Mouse (Mus musculus) forebrain, embryonic 14.5 days (tissue): ENCODE measurements around the gene Ltbr. TPM values are rescaled to one million over a fixed set of nuclear protein-coding genes. Genes with fewer than 3 reads are reported as not detected.

Experiments used
- ATAC-seq: fragments of 200-750 bp; cut with Nextera tagmentation; 2 replicates; pipeline ENCODE4 v1.8.0; 2017; ENCODE audit warnings: mild to moderate bottlenecking, moderate library complexity
- DNase-seq: peaks from one replicate; pipeline ENCODE4 v3.0.0-alpha.2; 2015; ENCODE audit warnings: low spot score
- H3K27ac ChIP-seq: fragments of 300-500 bp; sonication (generic); 2 replicates; pipeline ENCODE4 v1.5.1; 2014; ENCODE audit warnings: low read depth, mild to moderate bottlenecking, control low read depth, low read length, moderate library complexity
- H3K27me3 ChIP-seq: fragments of 300-500 bp; sonication (generic); replicated peaks from 2 replicates; pipeline ENCODE4 v1.6.1; 2014; ENCODE audit warnings: low read length, control low read depth, mixed read lengths; ENCODE audit not compliant: control insufficient read depth, insufficient read depth
- H3K36me3 ChIP-seq: fragments of 300-500 bp; sonication (generic); 2 replicates; pipeline ENCODE4 v1.6.1; 2014; ENCODE audit warnings: low read length, control low read depth; ENCODE audit not compliant: control insufficient read depth, insufficient read depth
- H3K4me1 ChIP-seq: fragments of 300-500 bp; sonication (generic); 2 replicates; pipeline ENCODE4 v1.6.1; 2014; ENCODE audit warnings: antibody characterized with exemption, low read length, control low read depth; ENCODE audit not compliant: control insufficient read depth, insufficient read depth
- H3K4me2 ChIP-seq: fragments of 300-500 bp; sonication (generic); 2 replicates; pipeline ENCODE4 v1.6.1; 2014; ENCODE audit warnings: mild to moderate bottlenecking, control low read depth, low read length
- H3K4me3 ChIP-seq: fragments of 300-500 bp; sonication (generic); 2 replicates; pipeline ENCODE4 v1.5.1; 2014; ENCODE audit warnings: low read depth, low read length, control low read depth
- H3K9ac ChIP-seq: fragments of 300-500 bp; sonication (generic); 2 replicates; pipeline ENCODE4 v1.6.1; 2014; ENCODE audit warnings: mild to moderate bottlenecking, low read length, control low read depth, moderate library complexity
- H3K9me3 ChIP-seq: fragments of 300-500 bp; sonication (generic); replicated peaks from 2 replicates; pipeline ENCODE4 v1.6.1; 2016; ENCODE audit warnings: low read length, control low read depth, mixed read lengths; ENCODE audit not compliant: control insufficient read depth
- WGBS: fragments of 180-500 bp; shearing (Covaris S2); extraction: QIAGEN DNeasy Blood & Tissue Kit; methylation state at CpG from one replicate; pipeline ENCODE4 v1.1.7; 2014; 5-methylcytosine and 5-hydroxymethylcytosine counted together
- polyA plus RNA-seq: library from polyadenylated mRNA; unstranded; fragments of >200 nt; fragmentation: Nextera tagmentation; extraction: Ambion mirVana; gene quantifications from 2 replicates; pipeline ENCODE4 v1.2.1, GENCODE M21; 2014

The Ltbr gene
- polyA plus RNA-seq, 1 experiment from 2014 or later = 12.9 TPM

- DNase-seq = no peak
- 6% methylated on average over 26 of the region's 26 CpGs for WGBS
- no peak overlapping the region for H3K27ac ChIP-seq
- H3K36me3 ChIP-seq = no peaks in the 10 kb centered on the region
- H3K4me3 ChIP-seq = no peak overlapping the region
- peaks cover 11% of the 10 kb centered on the region; the same call in 1 of the 2 replicates for H3K27me3 ChIP-seq
- no peak overlapping the region for H3K9ac ChIP-seq
- no peak for ATAC-seq
- no peak overlapping the region for H3K4me2 ChIP-seq
- no peaks in the 10 kb centered on the region for H3K4me1 ChIP-seq
- H3K9me3 ChIP-seq = no peaks in the 10 kb centered on the region
These were observed 7.6 kb upstream of the Ltbr start for GRCm38 (mm10) chr6:125321114-125321855.

- WGBS = 88% methylated on average over 1 of the region's 1 CpGs
- DNase-seq (no peak), ATAC-seq (no peak)
These were observed 6.6 kb upstream of the Ltbr start, which contains the start of gene Scnn1a for GRCm38 (mm10) chr6:125320323-125320722. TSS of gene Scnn1a (plus strand) at chr6:125320659.

DNA sequence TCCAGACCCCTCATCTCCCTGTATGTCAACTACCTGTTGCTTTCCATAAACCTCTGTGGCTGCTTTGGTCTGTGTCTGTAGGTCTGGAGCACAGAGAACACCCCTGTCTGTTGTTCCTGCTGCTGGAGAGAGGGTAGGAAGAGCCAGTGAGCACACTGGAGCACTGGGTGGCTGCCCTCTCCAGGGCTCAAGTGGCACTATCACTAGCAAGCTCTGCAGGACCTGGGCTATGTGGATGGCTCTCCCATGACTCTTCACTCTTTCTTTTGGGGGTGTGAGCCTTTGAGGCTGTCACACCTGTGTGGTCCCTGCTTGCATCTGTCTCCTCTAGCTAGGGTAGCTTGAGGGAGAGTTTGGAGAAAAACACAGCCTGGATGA lies 6.2 kb upstream of the Ltbr start:
- no peaks in the 10 kb centered on the region for H3K4me1 ChIP-seq
- no peaks in the 10 kb centered on the region for H3K36me3 ChIP-seq
- DNase-seq (no peak), ATAC-seq (no peak)
- peaks cover 11% of the 10 kb centered on the region; the same call in 1 of the 2 replicates for H3K27me3 ChIP-seq
- no peak overlapping the region for H3K4me2 ChIP-seq
- H3K9ac ChIP-seq = no peak overlapping the region
- H3K9me3 ChIP-seq = no peaks in the 10 kb centered on the region
- H3K27ac ChIP-seq = no peak overlapping the region
- no peak overlapping the region for H3K4me3 ChIP-seq

More at GRCm38 (mm10) chr6:125320323-125320722, 6.6 kb upstream of the Ltbr start, which contains the start of gene Scnn1a:
- Histone ChIP-seq H3K9me3 (no peaks in the 10 kb centered on the region), H3K4me3 (no peak within 1 kb of the TSS), H3K4me2 (no peak within 1 kb of the TSS), H3K36me3 (no peaks in the 10 kb centered on the region), H3K4me1 (no peaks in the 10 kb centered on the region), H3K27ac (no peak within 1 kb of the TSS), H3K27me3 (peaks cover 11% of the 10 kb centered on the region; the same call in 1 of the 2 replicates), H3K9ac (no peak within 1 kb of the TSS)

GRCm38 (mm10) chr6:125318981-125319918 lies 5.6 kb upstream of the Ltbr start:
- Histone ChIP-seq H3K4me3 (no peak overlapping the region), H3K36me3 (no peaks in the 10 kb centered on the region), H3K4me1 (no peaks in the 10 kb centered on the region), H3K9me3 (no peaks in the 10 kb centered on the region), H3K27ac (no peak overlapping the region), H3K27me3 (peaks cover 11% of the 10 kb centered on the region), H3K4me2 (no peak overlapping the region), H3K9ac (no peak overlapping the region)
- ATAC-seq (no peak), DNase-seq (no peak)
- 66% methylated on average over 15 of the region's 15 CpGs for WGBS

GRCm38 (mm10) chr6:125317077-125317476 lies 3.4 kb upstream of the Ltbr start:
- Histone ChIP-seq H3K4me2 (no peak overlapping the region), H3K27me3 (peaks cover 7% of the 10 kb centered on the region), H3K9me3 (no peaks in the 10 kb centered on the region), H3K27ac (no peak overlapping the region), H3K4me3 (no peak overlapping the region), H3K36me3 (no peaks in the 10 kb centered on the region), H3K4me1 (peaks cover 7% of the 10 kb centered on the region), H3K9ac (no peak overlapping the region)
- DNase-seq = no peak
- no peak for ATAC-seq
- WGBS = 65% methylated on average over 7 of the region's 7 CpGs

GRCm38 (mm10) chr6:125314746-125315145 lies 1.1 kb upstream of the Ltbr start:
- peaks cover 7% of the 10 kb centered on the region for H3K4me1 ChIP-seq
- DNase-seq (no peak), ATAC-seq (no peak)
- 76% methylated on average over 6 of the region's 6 CpGs for WGBS
- H3K9ac ChIP-seq = no peak overlapping the region
- H3K36me3 ChIP-seq = no peaks in the 10 kb centered on the region
- no peak overlapping the region for H3K4me2 ChIP-seq
- H3K27ac ChIP-seq = no peak overlapping the region
- H3K4me3 ChIP-seq = no peak overlapping the region
- no peaks in the 10 kb centered on the region for H3K9me3 ChIP-seq
- no peaks in the 10 kb centered on the region; the same call in none of the 2 replicates for H3K27me3 ChIP-seq

DNA sequence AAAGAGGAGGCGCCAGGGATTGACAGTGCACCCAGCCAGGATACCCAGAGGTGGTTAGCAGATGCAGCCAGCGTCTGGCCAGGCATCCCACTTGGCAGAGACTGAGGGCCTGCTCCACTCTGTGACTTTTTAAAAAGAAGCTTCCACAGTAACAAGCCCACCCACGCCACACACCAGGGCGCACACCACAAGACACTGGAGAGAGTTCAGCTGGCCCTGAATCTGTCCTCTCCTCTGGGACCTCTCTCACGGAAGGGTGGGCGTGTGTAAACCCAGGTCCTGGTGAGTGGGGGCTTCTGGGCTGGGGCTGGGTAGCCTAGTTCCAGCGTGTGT lies 512 bp upstream of the Ltbr start:
- Histone ChIP-seq H3K4me3 (peak overlapping the region; percentile 25; the same call in 1 of the 2 replicates), H3K4me2 (peak overlapping the region; percentile 62), H3K9ac (peak overlapping the region; percentile 69), H3K27me3 (no peaks in the 10 kb centered on the region; the same call in none of the 2 replicates), H3K9me3 (no peaks in the 10 kb centered on the region), H3K4me1 (peaks cover 7% of the 10 kb centered on the region), H3K27ac (no peak overlapping the region), H3K36me3 (no peaks in the 10 kb centered on the region)
- WGBS = 59% methylated on average over 7 of the region's 7 CpGs
- ATAC-seq (peak; percentile 25; the same call in 1 of the 2 replicates), DNase-seq (no peak)

DNA sequence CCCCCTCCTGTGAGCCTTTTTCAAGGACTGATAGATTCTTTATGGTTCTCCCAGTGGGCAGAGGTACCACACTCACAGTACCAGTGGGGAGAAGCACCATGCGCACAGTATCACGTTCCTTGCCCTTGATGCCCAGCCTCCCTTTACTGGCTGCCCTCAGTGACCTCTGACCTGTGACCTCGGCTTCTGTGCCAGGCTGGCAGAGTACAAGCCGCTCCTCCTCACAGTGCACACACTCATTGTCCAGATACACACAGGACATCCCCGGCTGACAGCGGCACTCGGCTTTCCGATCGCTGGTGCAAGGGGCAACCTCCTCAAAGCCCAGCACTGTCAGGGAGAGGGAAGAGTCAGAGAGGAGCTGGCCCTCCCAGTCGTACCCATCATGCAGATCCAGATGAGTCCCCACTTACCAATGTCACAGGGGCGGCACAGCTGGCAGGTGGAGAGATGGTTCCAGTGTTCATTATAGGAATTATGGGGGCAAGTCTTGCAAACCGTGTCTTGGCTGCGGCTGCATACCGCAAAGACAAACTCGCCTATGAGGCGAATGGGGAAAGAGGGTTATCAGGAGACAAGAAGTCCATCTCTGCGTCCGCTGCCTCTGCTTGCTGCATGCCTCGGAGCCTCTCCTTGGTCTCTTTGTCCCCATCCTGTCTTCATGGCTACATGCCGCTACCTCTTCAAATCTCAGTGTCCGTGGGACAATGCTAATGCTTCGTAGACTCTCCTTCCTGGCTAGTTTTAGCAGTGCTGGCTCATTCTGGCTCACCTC lies 917 bp downstream of the Ltbr start:
- peaks cover 7% of the 10 kb centered on the region for H3K4me1 ChIP-seq
- no peak for ATAC-seq

More for the DNA sequence above, 917 bp downstream of the Ltbr start:
- peak overlapping the region; percentile 69 for H3K9ac ChIP-seq
- no peaks in the 10 kb centered on the region for H3K36me3 ChIP-seq
- peak overlapping the region; percentile 25 for H3K4me3 ChIP-seq
- DNase-seq = no peak
- H3K9me3 ChIP-seq = no peaks in the 10 kb centered on the region
- H3K27ac ChIP-seq = no peak overlapping the region
- no peaks in the 10 kb centered on the region; the same call in 1 of the 2 replicates for H3K27me3 ChIP-seq
- 77% methylated on average over 22 of the region's 22 CpGs for WGBS
- peak overlapping the region; percentile 62 for H3K4me2 ChIP-seq
